Mouse (Mus musculus): ENCODE data around the gene Tnfrsf25.

DNA sequence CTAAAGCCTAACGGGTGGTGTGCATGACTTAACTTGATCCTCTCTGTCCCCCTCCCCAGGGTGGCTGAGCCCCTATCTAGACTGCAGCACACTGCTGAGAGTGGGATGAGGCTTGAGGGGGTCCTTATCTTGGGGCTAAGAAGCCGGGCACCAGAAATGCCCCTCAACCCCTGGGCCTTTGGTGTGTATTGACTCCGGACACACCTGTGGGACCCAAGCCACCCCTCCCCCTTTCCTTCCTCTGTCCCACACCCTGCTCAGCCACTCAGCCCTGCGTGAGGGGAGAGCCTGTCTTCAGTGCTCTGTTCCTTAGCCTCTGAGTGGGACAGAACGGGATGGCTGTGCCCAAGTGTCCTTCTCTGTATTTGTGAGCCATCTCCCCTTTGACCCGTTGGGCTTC, 18.8 kb upstream of the Tnfrsf25 start:
- TF ChIP-seq CTCF (IDR thresholded peaks at IDR 0.05; ENCODE audit: borderline replicate concordance, insufficient read depth, low read length), result no peak
- TF ChIP-seq POLR2A (IDR thresholded peaks at IDR 0.05; ENCODE audit: low read depth, low read length), result no peak
